Mouse (Mus musculus) kidney, postnatal 0 days (tissue): ENCODE results near the gene Cpt1a. TPM values are rescaled to one million over a fixed set of nuclear protein-coding genes. Genes with fewer than 3 reads are reported as not detected.

Experiments
- ATAC-seq: fragments of 200-750 bp; cut with Nextera tagmentation; replicated peaks from 2 replicates; pipeline ENCODE4 v1.8.0; 2017; ENCODE audit warnings: low read depth, moderate number of reproducible peaks, moderate TSS enrichment, moderate library complexity; ENCODE audit not compliant: low FRiP score
- DNase-seq: peaks from one replicate; pipeline ENCODE4 v3.0.0-alpha.2; 2016; ENCODE audit warnings: low spot score
- H3K27ac ChIP-seq: fragments of 300-500 bp; sonication (generic); 2 replicates; pipeline ENCODE4 v1.5.1; 2014; ENCODE audit warnings: mild to moderate bottlenecking
- H3K27me3 ChIP-seq: fragments of 300-500 bp; sonication (generic); 2 replicates; pipeline ENCODE4 v1.6.1; 2014; ENCODE audit warnings: low read length, mixed read lengths; ENCODE audit not compliant: insufficient read depth
- H3K36me3 ChIP-seq: fragments of 300-500 bp; sonication (generic); 2 replicates; pipeline ENCODE4 v1.6.1; 2014; ENCODE audit warnings: low read length, mixed read lengths; ENCODE audit not compliant: insufficient read depth
- H3K4me1 ChIP-seq: fragments of 300-500 bp; sonication (generic); replicated peaks from 2 replicates; pipeline ENCODE4 v1.6.1; 2014; ENCODE audit warnings: antibody characterized with exemption, low read length, mixed read lengths; ENCODE audit not compliant: insufficient read depth
- H3K4me2 ChIP-seq: fragments of 300-500 bp; sonication (generic); 2 replicates; pipeline ENCODE4 v1.6.1; 2014; ENCODE audit warnings: mild to moderate bottlenecking, low read length, moderate library complexity, mixed read lengths
- H3K4me3 ChIP-seq: fragments of 300-500 bp; sonication (generic); replicated peaks from 2 replicates; pipeline ENCODE4 v1.5.1; 2014; ENCODE audit warnings: low read depth, low read length
- H3K9ac ChIP-seq: fragments of 300-500 bp; sonication (generic); 2 replicates; pipeline ENCODE4 v1.6.1; 2014; ENCODE audit warnings: low read depth, low read length
- H3K9me3 ChIP-seq: fragments of 300-500 bp; sonication (generic); replicated peaks from 2 replicates; pipeline ENCODE4 v1.6.1; 2016; ENCODE audit warnings: low read length, inconsistent platforms, mixed read lengths
- CTCF ChIP-seq: IDR thresholded peaks from 2 replicates; pipeline ENCODE4 v1.5.1; 2016; ENCODE audit warnings: antibody characterized with exemption, low read depth, mild to moderate bottlenecking, moderate library complexity
- WGBS: fragments of 180-500 bp; shearing (Covaris S2); extraction: QIAGEN DNeasy Blood & Tissue Kit; methylation state at CpG from one replicate; pipeline ENCODE4 v1.1.7; 2014; 5-methylcytosine and 5-hydroxymethylcytosine counted together
- polyA plus RNA-seq: library from polyadenylated mRNA; unstranded; fragments of >200 nt; fragmentation: Nextera tagmentation; extraction: Ambion mirVana; gene quantifications from 2 replicates; pipeline ENCODE4 v1.2.1, GENCODE M21; 2015

Gene Cpt1a
- 70.8 and 81.4 TPM in 2 replicates for polyA plus RNA-seq

- H3K9ac ChIP-seq = peak within 1 kb of the TSS; percentile 81
- no peaks in the 10 kb centered on the region for H3K27me3 ChIP-seq
- no peak; the same call in 1 of the 2 replicates for ATAC-seq
- H3K27ac ChIP-seq = peak within 1 kb of the TSS; percentile 88
- WGBS = 4% methylated on average over 26 of the region's 26 CpGs
- H3K4me1 ChIP-seq = peaks cover 12% of the 10 kb centered on the region; the same call in 1 of the 2 replicates
- H3K36me3 ChIP-seq = no peaks in the 10 kb centered on the region
- no peaks in the 10 kb centered on the region for H3K9me3 ChIP-seq
- peak within 1 kb of the TSS; percentile 97 for H3K4me2 ChIP-seq
- peak; percentile 61 for DNase-seq
- TF ChIP-seq CTCF = peak; percentile 64
- peak within 1 kb of the TSS; percentile 73 for H3K4me3 ChIP-seq
These were observed at the start of gene Cpt1a for GRCm38 (mm10) chr19:3322261-3322969. Gene Cpt1a (plus strand): TSS chr19:3322334.

- DNase-seq (no peak), ATAC-seq (no peak)
These were observed 48.8 kb upstream of the Cpt1a start for GRCm38 (mm10) chr19:3273331-3273730.

GRCm38 (mm10) chr19:3275744-3276365 is 46.3 kb upstream of the Cpt1a start:
- no peak overlapping the region for H3K27ac ChIP-seq
- H3K9ac ChIP-seq = no peak overlapping the region
- 90% methylated on average over 3 of the region's 3 CpGs for WGBS
- ATAC-seq (no peak), DNase-seq (no peak)
- H3K36me3 ChIP-seq = peaks cover 59% of the 10 kb centered on the region
- H3K27me3 ChIP-seq = no peaks in the 10 kb centered on the region
- no peaks in the 10 kb centered on the region for H3K4me1 ChIP-seq
- H3K9me3 ChIP-seq = no peaks in the 10 kb centered on the region
- H3K4me3 ChIP-seq = no peak overlapping the region
- no peak overlapping the region for H3K4me2 ChIP-seq
- TF ChIP-seq CTCF = no peak

More at GRCm38 (mm10) chr19:3273331-3273730, 48.8 kb upstream of the Cpt1a start:
- H3K4me2 ChIP-seq = no peak overlapping the region
- H3K36me3 ChIP-seq = peaks cover 72% of the 10 kb centered on the region
- H3K4me1 ChIP-seq = no peaks in the 10 kb centered on the region
- TF ChIP-seq CTCF = no peak
- H3K9me3 ChIP-seq = no peaks in the 10 kb centered on the region
- no peaks in the 10 kb centered on the region for H3K27me3 ChIP-seq
- H3K27ac ChIP-seq = no peak overlapping the region
- no peak overlapping the region for H3K9ac ChIP-seq
- H3K4me3 ChIP-seq = no peak overlapping the region
- 91% methylated on average over 9 of the region's 9 CpGs for WGBS

GRCm38 (mm10) chr19:3281886-3282285 is 40.2 kb upstream of the Cpt1a start:
- Histone ChIP-seq H3K9ac (peak overlapping the region; percentile 87; the same call in 1 of the 2 replicates), H3K27me3 (no peaks in the 10 kb centered on the region), H3K4me2 (peak overlapping the region; percentile 71), H3K27ac (no peak overlapping the region), H3K36me3 (peaks cover 18% of the 10 kb centered on the region; the same call in 1 of the 2 replicates), H3K9me3 (no peaks in the 10 kb centered on the region), H3K4me1 (peaks cover 14% of the 10 kb centered on the region), H3K4me3 (peak overlapping the region; percentile 82)
- WGBS = 58% methylated on average over 4 of the region's 4 CpGs
- DNase-seq (no peak), ATAC-seq (no peak)
- TF ChIP-seq CTCF = no peak

GRCm38 (mm10) chr19:3282572-3283467 is 39.3 kb upstream of the Cpt1a start, which contains the start of the genes Mrpl21 and Ighmbp2:
Gene Mrpl21 (plus strand): TSS chr19:3282901.
Gene Ighmbp2 (minus strand): TSS chr19:3283017.
- no peaks in the 10 kb centered on the region for H3K27me3 ChIP-seq
- H3K9me3 ChIP-seq = no peaks in the 10 kb centered on the region
- ATAC-seq (peak; percentile 94), DNase-seq (peak; percentile 96)
- H3K36me3 ChIP-seq = 0 out of 2 replicates have a peak, but pooled peaks cover 19% of the 10 kb centered on the region
- peak within 1 kb of the TSS; percentile 82 for H3K4me3 ChIP-seq
- peak within 1 kb of the TSS; percentile 71 for H3K4me2 ChIP-seq
- WGBS = under 1% methylated on average over 49 of the region's 49 CpGs
- peak within 1 kb of the TSS; percentile 48 for H3K27ac ChIP-seq
- peaks cover 14% of the 10 kb centered on the region for H3K4me1 ChIP-seq
- peak within 1 kb of the TSS; percentile 87 for H3K9ac ChIP-seq
- no peak for TF ChIP-seq CTCF
